Mouse (Mus musculus) layer of hippocampus, adult 11-12 months (tissue): ENCODE data around the gene Vgll3.

ENCODE experiments used
- DNase-seq: peaks from one replicate; pipeline ENCODE4 v3.0.0; 2022; ENCODE audit warnings: low spot score

The Vgll3 gene

GRCm38 (mm10) chr16:65814918-65815881 lies at the start of gene Vgll3:
Gene Vgll3, plus strand, starts transcription at chr16:65815257.
- DNase-seq, result peak; percentile 21

GRCm38 (mm10) chr16:65765976-65766375 lies 49.1 kb upstream of the Vgll3 start:
- no peak for DNase-seq

GRCm38 (mm10) chr16:65785959-65786358 lies 29.1 kb upstream of the Vgll3 start:
- DNase-seq, result no peak

GRCm38 (mm10) chr16:65816059-65816458 lies 1.0 kb downstream of the Vgll3 start:
- no peak for DNase-seq

GRCm38 (mm10) chr16:65818779-65819178 lies 3.7 kb downstream of the Vgll3 start:
- DNase-seq, result no peak

GRCm38 (mm10) chr16:65820803-65821202 lies 5.7 kb downstream of the Vgll3 start:
- no peak for DNase-seq

GRCm38 (mm10) chr16:65823721-65824120 lies 8.7 kb downstream of the Vgll3 start:
- no peak for DNase-seq

GRCm38 (mm10) chr16:65828141-65828565 lies 13.1 kb downstream of the Vgll3 start:
- no peak for DNase-seq

- DNase-seq, result no peak
These were observed 14.0 kb downstream of the Vgll3 start for GRCm38 (mm10) chr16:65829096-65829495.

GRCm38 (mm10) chr16:65834721-65835120 lies 19.7 kb downstream of the Vgll3 start:
- no peak for DNase-seq

GRCm38 (mm10) chr16:65850126-65850525 lies 35.1 kb downstream of the Vgll3 start:
- no peak for DNase-seq

- DNase-seq, result no peak
These were observed 49.4 kb downstream of the Vgll3 start for GRCm38 (mm10) chr16:65864471-65864870.

- DNase-seq, result no peak
These were observed 52.9 kb downstream of the Vgll3 start for GRCm38 (mm10) chr16:65867927-65868326.

GRCm38 (mm10) chr16:65868933-65869332 lies 53.9 kb downstream of the Vgll3 start:
- no peak for DNase-seq

GRCm38 (mm10) chr16:65888940-65889339 lies 73.9 kb downstream of the Vgll3 start:
- DNase-seq, result no peak
